Mouse (Mus musculus) G1E (cell line): ENCODE measurements around the gene Ssh2. TPM values are rescaled to one million over a fixed set of nuclear protein-coding genes. Genes with fewer than 3 reads are reported as not detected.

Experiments
- ATAC-seq: 2 replicates; pipeline ENCODE4 v1.8.0; 2016; ENCODE audit warnings: mild to moderate bottlenecking; ENCODE audit not compliant: insufficient number of reproducible peaks, poor library complexity, low FRiP score, severe bottlenecking; ENCODE audit errors: extremely low read depth
- DNase-seq: peaks from one replicate; pipeline ENCODE4 v3.0.0; 2012; ENCODE audit warnings: low spot score
- H3K27me3 ChIP-seq: 2 replicates; pipeline ENCODE4 v1.6.1; 2012; ENCODE audit warnings: mild to moderate bottlenecking, low read length, inconsistent platforms; ENCODE audit not compliant: insufficient read depth
- H3K36me3 ChIP-seq: replicated peaks from 2 replicates; pipeline ENCODE3; 2012; ENCODE audit warnings: mild to moderate bottlenecking, inconsistent platforms
- H3K4me1 ChIP-seq: 2 replicates; pipeline ENCODE4 v1.6.1; 2012; ENCODE audit warnings: low read depth, low read length, inconsistent platforms, mixed read lengths; ENCODE audit not compliant: insufficient read depth
- H3K4me3 ChIP-seq: 2 replicates; pipeline ENCODE4 v1.5.1; 2012; ENCODE audit warnings: low read depth, mild to moderate bottlenecking, inconsistent platforms, low read length, moderate library complexity, mixed read lengths
- H3K9me3 ChIP-seq: replicated peaks from 2 replicates; pipeline ENCODE4 v1.6.1; 2012; ENCODE audit warnings: inconsistent platforms
- CTCF ChIP-seq: IDR thresholded peaks from 2 replicates; pipeline ENCODE4 v1.5.1; 2012; ENCODE audit warnings: low read depth, low read length, inconsistent platforms, mixed read lengths
- GATA1 ChIP-seq: IDR thresholded peaks from 2 replicates; pipeline ENCODE4 v1.6.1; 2012; ENCODE audit warnings: borderline replicate concordance, low read length, inconsistent platforms, mixed read lengths
- GATA2 ChIP-seq: IDR thresholded peaks from 2 replicates; pipeline ENCODE4 v1.6.1; 2012; ENCODE audit warnings: low read depth, low read length, inconsistent platforms, borderline replicate concordance
- POLR2AphosphoS5 ChIP-seq: IDR thresholded peaks from 2 replicates; pipeline ENCODE4 v1.6.1; 2012; ENCODE audit warnings: low read depth, low read length, inconsistent platforms; ENCODE audit not compliant: insufficient replicate concordance
- TAL1 ChIP-seq: conservative IDR thresholded peaks from 2 replicates; pipeline ENCODE4 v1.6.1; 2012; ENCODE audit warnings: low read depth, low read length, inconsistent platforms, mixed read lengths
- polyA plus RNA-seq: library from polyadenylated mRNA; stranded (reverse); fragments of >175 nt; gene quantifications from 2 replicates; pipeline ENCODE4 v1.2.3, GENCODE M21; 2012
- total RNA-seq, 2 experiments: library from RNA; stranded (forward) in 1 of 2; stranded (reverse) in 1 of 2; fragments of 200-1000 nt in 1 of 2; fragments of >200 nt in 1 of 2; fragmentation: Nextera tagmentation in 1 of 2; gene quantifications; 2 replicates each; pipeline ENCODE4 v1.2.3; 2014 to 2017

Gene Ssh2
- total and polyA plus RNA-seq, 3 experiments = 15.1 to 34.6 (median 25.0) TPM

GRCm38 (mm10) chr11:77416212-77417000, 200.3 kb downstream of the Ssh2 start:
- no peak for DNase-seq
- no peak overlapping the region for H3K4me3 ChIP-seq
- TF ChIP-seq GATA2 = no peak
- TF ChIP-seq GATA1 = no peak
- no peak for TF ChIP-seq CTCF
- no peak for TF ChIP-seq POLR2AphosphoS5
- no peak for TF ChIP-seq TAL1

DNA sequence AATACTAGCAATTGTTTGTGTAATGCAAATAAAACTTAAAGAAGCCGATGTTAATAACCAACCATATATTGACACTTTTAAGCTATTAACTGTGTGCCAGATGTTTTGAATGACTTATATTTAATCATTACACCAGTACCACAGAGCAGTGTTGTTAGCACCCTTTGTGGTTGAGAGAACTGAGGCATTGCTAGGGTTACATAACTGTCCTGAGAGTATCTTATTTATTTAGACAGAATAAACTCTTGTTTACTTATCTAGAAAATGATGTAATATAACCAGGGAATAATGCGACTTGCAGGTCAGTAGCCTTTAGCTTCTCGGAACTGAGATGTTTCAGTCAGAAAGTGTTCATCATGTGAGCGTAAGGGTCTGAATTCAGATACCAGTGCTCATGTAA, 201.9 kb downstream of the Ssh2 start:
- Histone ChIP-seq H3K36me3 (peaks cover 16% of the 10 kb centered on the region), H3K4me3 (no peak overlapping the region), H3K4me1 (no peaks in the 10 kb centered on the region), H3K27me3 (no peaks in the 10 kb centered on the region), H3K9me3 (no peaks in the 10 kb centered on the region)
- DNase-seq (no peak), ATAC-seq (no peak)
- TF ChIP-seq GATA2 = no peak
- no peak for TF ChIP-seq POLR2AphosphoS5
- no peak for TF ChIP-seq CTCF
- no peak for TF ChIP-seq GATA1
- no peak for TF ChIP-seq TAL1

More at GRCm38 (mm10) chr11:77416212-77417000, 200.3 kb downstream of the Ssh2 start:
- Histone ChIP-seq H3K36me3 (peaks cover 8% of the 10 kb centered on the region), H3K9me3 (no peaks in the 10 kb centered on the region), H3K4me1 (no peaks in the 10 kb centered on the region), H3K27me3 (no peaks in the 10 kb centered on the region)
- ATAC-seq = no peak

GRCm38 (mm10) chr11:77423175-77423859, 207.2 kb downstream of the Ssh2 start:
- DNase-seq = no peak

DNA sequence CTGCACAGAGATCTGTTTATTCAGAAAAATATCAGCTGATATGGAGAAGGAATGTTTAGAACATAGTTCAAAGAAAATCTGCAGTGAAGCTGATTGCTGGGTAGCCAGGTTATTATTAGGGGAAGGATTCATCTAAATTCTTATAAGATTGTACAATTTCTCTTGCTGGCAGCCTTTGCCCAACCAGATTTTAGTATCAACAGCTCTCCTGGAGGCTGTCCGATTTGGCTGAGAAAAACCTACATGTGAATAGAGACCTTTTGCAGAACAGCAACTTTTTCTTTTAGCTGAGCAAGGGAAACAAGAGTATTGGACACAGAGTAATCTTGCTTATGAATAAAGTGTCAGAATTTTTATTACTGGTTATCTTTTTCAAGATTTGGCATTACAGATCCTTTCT, 212.4 kb downstream of the Ssh2 start:
- Histone ChIP-seq H3K4me3 (no peak overlapping the region), H3K9me3 (no peaks in the 10 kb centered on the region), H3K4me1 (no peaks in the 10 kb centered on the region), H3K36me3 (peaks cover 27% of the 10 kb centered on the region), H3K27me3 (no peaks in the 10 kb centered on the region)
- ATAC-seq (no peak), DNase-seq (no peak)
- TF ChIP-seq CTCF (no peak), GATA2 (no peak), GATA1 (no peak), POLR2AphosphoS5 (no peak), TAL1 (no peak)

More at GRCm38 (mm10) chr11:77423175-77423859, 207.2 kb downstream of the Ssh2 start:
- Histone ChIP-seq H3K9me3 (no peaks in the 10 kb centered on the region), H3K4me3 (no peak overlapping the region), H3K27me3 (no peaks in the 10 kb centered on the region), H3K4me1 (no peaks in the 10 kb centered on the region), H3K36me3 (peaks cover 29% of the 10 kb centered on the region)
- no peak for TF ChIP-seq GATA1
- no peak for TF ChIP-seq POLR2AphosphoS5
- TF ChIP-seq CTCF = no peak
- TF ChIP-seq TAL1 = no peak
- no peak for TF ChIP-seq GATA2
- ATAC-seq = no peak

- H3K36me3 ChIP-seq = peaks cover 21% of the 10 kb centered on the region
These were observed 220.9 kb downstream of the Ssh2 start for GRCm38 (mm10) chr11:77437026-77437425.

DNA sequence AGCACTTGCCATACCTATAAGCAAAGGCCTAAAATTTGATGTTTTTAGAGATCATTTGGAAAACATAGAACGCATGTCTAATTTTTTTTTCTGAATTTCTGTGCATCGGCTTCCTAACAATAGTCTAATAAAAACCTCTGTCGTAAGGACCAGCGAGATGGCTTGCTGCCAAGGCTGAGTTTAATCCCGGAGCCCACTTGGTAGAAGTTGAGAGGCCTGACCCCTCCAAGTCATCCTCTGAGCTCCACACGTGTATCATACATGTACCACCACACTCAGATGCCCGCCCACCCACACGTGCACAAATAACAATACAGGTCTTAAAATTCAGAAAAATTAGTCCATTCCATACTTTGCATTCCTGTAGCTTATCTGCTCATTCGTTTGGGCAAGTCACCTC, 224.0 kb downstream of the Ssh2 start:
- TF ChIP-seq POLR2AphosphoS5 = no peak
- no peak for TF ChIP-seq GATA2
- no peak for TF ChIP-seq TAL1
- no peak for TF ChIP-seq CTCF
- no peak for TF ChIP-seq GATA1
- H3K36me3 ChIP-seq = peaks cover 30% of the 10 kb centered on the region
- no peak overlapping the region for H3K4me3 ChIP-seq
- no peak for ATAC-seq
- no peak for DNase-seq
- H3K27me3 ChIP-seq = no peaks in the 10 kb centered on the region
- no peaks in the 10 kb centered on the region for H3K9me3 ChIP-seq
- H3K4me1 ChIP-seq = no peaks in the 10 kb centered on the region

More at GRCm38 (mm10) chr11:77437026-77437425, 220.9 kb downstream of the Ssh2 start:
- Histone ChIP-seq H3K4me3 (no peak overlapping the region), H3K9me3 (no peaks in the 10 kb centered on the region), H3K4me1 (no peaks in the 10 kb centered on the region), H3K27me3 (no peaks in the 10 kb centered on the region)
- DNase-seq (no peak), ATAC-seq (no peak)
- TF ChIP-seq POLR2AphosphoS5 (no peak), GATA2 (no peak), GATA1 (no peak), CTCF (no peak), TAL1 (no peak)
